Mouse (Mus musculus) ES-Bruce4 (cell line): ENCODE measurements around the gene Apeh. TPM values are rescaled to one million over a fixed set of nuclear protein-coding genes. Genes with fewer than 3 reads are reported as not detected.

Source experiments
- H3K27ac ChIP-seq: 2 replicates; pipeline ENCODE4 v1.5.1; 2012; ENCODE audit warnings: low read length, inconsistent platforms; ENCODE audit not compliant: insufficient read depth
- H3K27me3 ChIP-seq: 2 replicates; pipeline ENCODE4 v1.6.1; 2012; ENCODE audit warnings: mild to moderate bottlenecking, low read length, inconsistent platforms; ENCODE audit not compliant: control insufficient read depth, poor library complexity, insufficient read depth, severe bottlenecking
- H3K36me3 ChIP-seq: 2 replicates; pipeline ENCODE4 v1.6.1; 2012; ENCODE audit warnings: inconsistent platforms, mild to moderate bottlenecking, low read length, moderate library complexity; ENCODE audit not compliant: control insufficient read depth, poor library complexity, insufficient read depth, severe bottlenecking
- H3K4me1 ChIP-seq: one replicate; pipeline ENCODE4 v1.8.1; 2011; ENCODE audit warnings: low read length; ENCODE audit not compliant: control insufficient read depth, insufficient read depth
- H3K4me3 ChIP-seq: 2 replicates; pipeline ENCODE4 v1.5.1; 2011; ENCODE audit warnings: low read depth, mild to moderate bottlenecking, low read length
- H3K9ac ChIP-seq: 2 replicates; pipeline ENCODE4 v1.6.1; 2012; ENCODE audit warnings: low read depth, mild to moderate bottlenecking, inconsistent platforms; ENCODE audit not compliant: poor library complexity, severe bottlenecking
- H3K9me3 ChIP-seq: replicated peaks from 2 replicates; pipeline ENCODE4 v1.6.1; 2012; ENCODE audit warnings: mild to moderate bottlenecking, low read length, inconsistent platforms; ENCODE audit not compliant: control insufficient read depth, poor library complexity, insufficient read depth, severe bottlenecking
- CTCF ChIP-seq: IDR thresholded peaks from one replicate; pipeline ENCODE4 v1.8.1; 2011; ENCODE audit warnings: low read depth, low read length
- EP300 ChIP-seq: IDR thresholded peaks from 2 replicates; pipeline ENCODE4 v1.6.1; 2011; ENCODE audit warnings: low read depth, low read length; ENCODE audit not compliant: insufficient read depth
- POLR2A ChIP-seq: IDR thresholded peaks from one replicate; pipeline ENCODE4 v1.8.1; 2011; ENCODE audit warnings: low read length; ENCODE audit not compliant: insufficient read depth
- polyA plus RNA-seq: library from polyadenylated mRNA; stranded (reverse); fragments of >200 nt; gene quantifications from 2 replicates; pipeline ENCODE4 v1.2.4, GENCODE M21; 2011; ENCODE audit warnings: low read depth; ENCODE audit not compliant: missing spikeins, insufficient read depth, insufficient read length

The Apeh gene
- polyA plus RNA-seq, 1 experiment = 48.1 TPM

DNA sequence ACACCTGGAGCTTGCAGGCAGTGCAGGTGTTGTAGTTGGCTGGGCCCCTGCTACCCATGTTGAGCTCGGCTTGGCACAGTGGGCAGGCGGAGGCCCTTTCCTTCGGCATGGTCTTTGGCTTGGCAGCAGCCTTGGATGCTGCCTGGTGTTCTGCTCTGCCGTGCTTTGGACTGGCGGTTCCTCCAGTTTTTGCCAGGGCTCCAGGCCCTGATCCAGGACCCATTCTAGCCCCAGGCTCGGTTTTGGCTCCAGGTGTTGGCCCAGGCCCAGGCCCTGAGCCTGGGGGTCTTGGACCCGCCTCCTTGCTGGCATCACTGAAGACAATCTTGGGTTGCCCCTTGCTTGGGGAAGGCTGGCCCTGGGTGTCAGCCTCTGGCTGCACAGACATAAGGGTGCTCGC is 31.3 kb upstream of the Apeh start:
- TF ChIP-seq EP300 (no peak), POLR2A (no peak), CTCF (no peak)
- no peaks in the 10 kb centered on the region for H3K36me3 ChIP-seq
- no peaks in the 10 kb centered on the region for H3K4me1 ChIP-seq
- H3K9me3 ChIP-seq = no peaks in the 10 kb centered on the region
- H3K27ac ChIP-seq = no peak overlapping the region
- H3K27me3 ChIP-seq = no peaks in the 10 kb centered on the region
- H3K9ac ChIP-seq = no peak overlapping the region
- H3K4me3 ChIP-seq = no peak overlapping the region

- Histone ChIP-seq H3K4me3 (no peak overlapping the region), H3K9ac (no peak overlapping the region), H3K27me3 (no peaks in the 10 kb centered on the region), H3K27ac (no peak overlapping the region), H3K36me3 (no peaks in the 10 kb centered on the region), H3K9me3 (no peaks in the 10 kb centered on the region), H3K4me1 (no peaks in the 10 kb centered on the region)
- TF ChIP-seq CTCF = no peak
- no peak for TF ChIP-seq POLR2A
- no peak for TF ChIP-seq EP300
Observed at GRCm38 (mm10) chr9:108123916-108124315, 29.5 kb upstream of the Apeh start.

- Histone ChIP-seq H3K36me3 (no peaks in the 10 kb centered on the region), H3K27me3 (no peaks in the 10 kb centered on the region), H3K27ac (no peak overlapping the region), H3K4me1 (no peaks in the 10 kb centered on the region), H3K4me3 (no peak overlapping the region), H3K9ac (no peak overlapping the region), H3K9me3 (no peaks in the 10 kb centered on the region)
- no peak for TF ChIP-seq EP300
- TF ChIP-seq CTCF = no peak
- TF ChIP-seq POLR2A = no peak
Observed at GRCm38 (mm10) chr9:108121170-108121969, 27.0 kb upstream of the Apeh start.

GRCm38 (mm10) chr9:108120671-108121070 is 26.3 kb upstream of the Apeh start:
- no peak overlapping the region for H3K9ac ChIP-seq
- H3K9me3 ChIP-seq = no peaks in the 10 kb centered on the region
- H3K36me3 ChIP-seq = no peaks in the 10 kb centered on the region
- no peaks in the 10 kb centered on the region for H3K27me3 ChIP-seq
- H3K27ac ChIP-seq = no peak overlapping the region
- TF ChIP-seq POLR2A (no peak), EP300 (no peak), CTCF (no peak)
- no peaks in the 10 kb centered on the region for H3K4me1 ChIP-seq
- no peak overlapping the region for H3K4me3 ChIP-seq

DNA sequence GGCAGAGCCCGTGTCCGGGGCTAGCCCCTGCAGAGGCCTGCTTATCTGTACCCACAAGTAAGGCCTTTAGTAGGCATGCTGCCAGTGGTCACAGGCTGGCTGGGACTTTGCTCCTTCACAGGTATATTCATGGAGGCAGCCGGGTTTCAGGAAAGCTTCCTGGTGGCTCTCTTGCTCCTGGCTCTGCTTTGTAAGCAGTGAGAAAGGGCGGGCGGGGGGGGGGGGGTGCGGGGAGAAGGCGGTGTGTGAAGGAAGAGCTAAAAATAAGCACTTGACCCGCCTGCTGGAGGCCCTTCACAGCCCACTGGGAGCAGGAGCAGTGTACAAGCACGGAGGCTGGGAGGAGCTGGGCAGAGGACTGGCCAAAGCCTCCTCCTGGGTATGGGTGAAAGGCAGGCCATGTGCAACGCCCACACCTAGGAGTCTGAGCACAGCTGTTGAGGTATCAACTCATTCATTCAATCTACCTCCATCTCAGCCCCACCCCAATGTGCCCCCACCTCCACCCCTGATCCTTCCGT is 25.5 kb upstream of the Apeh start:
- no peak overlapping the region for H3K27ac ChIP-seq
- H3K9me3 ChIP-seq = no peaks in the 10 kb centered on the region
- H3K36me3 ChIP-seq = no peaks in the 10 kb centered on the region
- H3K9ac ChIP-seq = no peak overlapping the region
- no peaks in the 10 kb centered on the region for H3K27me3 ChIP-seq
- no peak overlapping the region for H3K4me3 ChIP-seq
- TF ChIP-seq POLR2A (no peak), EP300 (no peak), CTCF (no peak)
- no peaks in the 10 kb centered on the region for H3K4me1 ChIP-seq

DNA sequence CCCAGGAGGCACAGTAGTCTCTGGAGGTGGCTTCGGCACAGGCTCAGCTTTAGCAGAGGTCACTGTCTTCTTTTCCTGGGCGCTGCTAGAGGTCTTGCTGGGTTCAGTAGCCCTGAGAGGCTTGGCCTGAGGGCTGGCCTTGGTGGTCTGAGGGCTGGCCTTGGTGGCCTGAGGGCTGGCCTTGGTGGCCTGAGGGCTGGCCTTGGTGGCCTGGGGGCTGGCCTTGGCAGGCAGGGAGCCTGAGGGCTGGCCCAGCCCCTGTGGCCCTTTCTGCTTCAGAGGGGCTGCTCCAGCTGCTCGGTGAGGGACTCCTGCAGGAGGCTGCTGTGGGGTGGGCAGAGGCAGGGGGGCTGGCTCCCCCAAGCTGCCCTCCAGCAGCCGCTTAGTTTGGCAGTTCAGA is 22.7 kb upstream of the Apeh start:
- H3K27ac ChIP-seq = no peak overlapping the region
- no peaks in the 10 kb centered on the region for H3K9me3 ChIP-seq
- no peaks in the 10 kb centered on the region for H3K4me1 ChIP-seq
- no peak overlapping the region for H3K9ac ChIP-seq
- H3K4me3 ChIP-seq = no peak overlapping the region
- no peaks in the 10 kb centered on the region for H3K27me3 ChIP-seq
- TF ChIP-seq POLR2A (no peak), CTCF (no peak), EP300 (no peak)
- no peaks in the 10 kb centered on the region for H3K36me3 ChIP-seq
